Mouse (Mus musculus) intestine, embryonic 15.5 days (tissue): ENCODE results near the gene Nhej1. TPM values are rescaled to one million over a fixed set of nuclear protein-coding genes. Genes with fewer than 3 reads are reported as not detected.

Experiments used
- ATAC-seq: fragments of 200-750 bp; cut with Nextera tagmentation; 2 replicates; pipeline ENCODE4 v1.8.0; 2017; ENCODE audit warnings: moderate TSS enrichment, moderate library complexity
- H3K27ac ChIP-seq: fragments of 300-500 bp; sonication (generic); 2 replicates; pipeline ENCODE4 v1.5.1; 2015; ENCODE audit warnings: mild to moderate bottlenecking, inconsistent platforms
- H3K27me3 ChIP-seq: fragments of 300-500 bp; sonication (generic); replicated peaks from 2 replicates; pipeline ENCODE4 v1.6.1; 2015; ENCODE audit warnings: inconsistent platforms
- H3K36me3 ChIP-seq: fragments of 300-500 bp; sonication (generic); 2 replicates; pipeline ENCODE4 v1.6.1; 2015; ENCODE audit warnings: inconsistent platforms
- H3K4me1 ChIP-seq: fragments of 300-500 bp; sonication (generic); replicated peaks from 2 replicates; pipeline ENCODE4 v1.6.1; 2015; ENCODE audit warnings: inconsistent platforms
- H3K4me2 ChIP-seq: fragments of 300-500 bp; sonication (generic); replicated peaks from 2 replicates; pipeline ENCODE4 v1.6.1; 2015; ENCODE audit warnings: mild to moderate bottlenecking, inconsistent platforms
- H3K4me3 ChIP-seq: fragments of 300-500 bp; sonication (generic); replicated peaks from 2 replicates; pipeline ENCODE4 v1.5.1; 2015; ENCODE audit warnings: inconsistent platforms
- H3K9ac ChIP-seq: fragments of 300-500 bp; sonication (generic); 2 replicates; pipeline ENCODE4 v1.6.1; 2015; ENCODE audit warnings: inconsistent platforms
- H3K9me3 ChIP-seq: fragments of 300-500 bp; sonication (generic); 2 replicates; pipeline ENCODE4 v1.6.1; 2016; ENCODE audit warnings: inconsistent platforms
- WGBS: fragments of 180-500 bp; shearing (Covaris S2); methylation state at CpG from one replicate; pipeline ENCODE4 v1.1.7; 2015; 5-methylcytosine and 5-hydroxymethylcytosine counted together
- polyA plus RNA-seq: library from polyadenylated mRNA; unstranded; fragments of >200 nt; fragmentation: Nextera tagmentation; extraction: Ambion mirVana; gene quantifications from 2 replicates; pipeline ENCODE4 v1.2.1, GENCODE M21; 2015

Gene Nhej1
- polyA plus RNA-seq, 1 experiment from 2014 or later = 8.7 TPM

DNA sequence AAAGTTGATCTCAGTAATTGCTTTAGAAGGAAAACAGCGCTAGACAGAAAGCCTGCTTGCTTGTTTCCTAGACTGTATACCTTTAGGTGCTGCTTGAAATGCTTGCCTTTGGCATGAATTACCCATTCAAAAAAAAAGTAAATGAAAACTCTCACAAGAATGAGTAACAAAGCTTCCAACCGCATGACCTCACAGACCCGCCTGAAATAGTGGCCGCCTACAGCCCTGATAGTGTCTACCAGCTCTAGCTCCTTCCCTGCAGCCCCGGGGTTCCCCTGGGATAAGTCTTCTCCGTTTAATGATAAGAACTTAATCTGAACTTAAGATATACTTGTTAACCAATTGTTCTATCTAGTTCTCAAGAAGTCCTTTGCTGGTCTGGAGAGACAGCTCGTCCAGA lies 73.6 kb downstream of the Nhej1 start:
- 56% methylated on average over 7 of the region's 7 CpGs for WGBS
- no peaks in the 10 kb centered on the region for H3K36me3 ChIP-seq
- no peak overlapping the region for H3K4me2 ChIP-seq
- no peak overlapping the region for H3K27ac ChIP-seq
- no peaks in the 10 kb centered on the region for H3K27me3 ChIP-seq
- peaks cover 5% of the 10 kb centered on the region; the same call in 1 of the 2 replicates for H3K4me1 ChIP-seq
- H3K9me3 ChIP-seq = no peaks in the 10 kb centered on the region
- no peak for ATAC-seq
- no peak overlapping the region for H3K9ac ChIP-seq
- H3K4me3 ChIP-seq = no peak overlapping the region

DNA sequence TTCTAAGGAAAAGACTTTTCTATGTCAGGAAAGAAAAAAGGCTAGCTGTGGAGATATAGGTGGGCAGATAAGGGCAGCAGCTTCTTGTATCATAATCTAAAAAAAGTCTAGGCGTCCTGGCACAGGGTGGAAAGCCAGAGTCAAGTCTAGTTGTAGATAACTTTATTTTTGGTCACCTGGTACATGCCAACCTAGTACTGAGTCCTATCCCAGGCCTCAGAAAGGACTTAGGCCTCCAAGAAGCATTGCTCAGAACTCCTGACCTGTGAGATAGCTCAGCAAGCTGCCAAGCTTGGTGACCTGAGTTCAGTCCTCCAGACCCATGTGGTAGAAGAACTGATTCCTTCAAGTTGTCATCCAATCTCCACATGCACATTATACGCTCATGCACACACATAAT lies 76.4 kb downstream of the Nhej1 start:
- no peak overlapping the region for H3K27ac ChIP-seq
- H3K4me3 ChIP-seq = no peak overlapping the region
- no peak overlapping the region for H3K4me2 ChIP-seq
- no peak overlapping the region for H3K9ac ChIP-seq
- peaks cover 5% of the 10 kb centered on the region; the same call in 1 of the 2 replicates for H3K4me1 ChIP-seq
- no peaks in the 10 kb centered on the region for H3K36me3 ChIP-seq
- H3K27me3 ChIP-seq = no peaks in the 10 kb centered on the region
- no peaks in the 10 kb centered on the region for H3K9me3 ChIP-seq
- WGBS = 77% methylated on average over 2 of the region's 2 CpGs
- no peak for ATAC-seq

DNA sequence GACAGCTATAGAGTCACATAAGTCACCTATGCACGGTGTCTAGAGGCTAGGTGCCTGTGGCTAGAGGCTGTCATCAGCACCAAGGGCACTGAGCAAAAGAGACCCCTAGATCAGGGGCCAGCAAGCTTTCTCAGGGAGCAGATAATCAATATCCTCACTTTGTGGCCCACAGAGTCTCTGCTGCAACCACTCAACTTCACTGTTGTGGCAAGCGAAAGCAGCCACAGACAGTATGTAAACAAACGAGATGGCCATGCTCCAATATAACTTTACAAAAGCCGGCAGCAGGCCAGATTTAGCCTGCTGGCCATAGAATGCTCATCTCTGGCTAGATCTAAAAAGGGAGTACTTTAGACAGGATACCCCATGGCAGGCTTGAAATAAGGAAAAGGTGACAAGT lies 77.0 kb downstream of the Nhej1 start:
- no peak for ATAC-seq
- Histone ChIP-seq H3K9ac (no peak overlapping the region), H3K27me3 (no peaks in the 10 kb centered on the region), H3K27ac (no peak overlapping the region), H3K4me2 (no peak overlapping the region), H3K4me3 (no peak overlapping the region), H3K9me3 (no peaks in the 10 kb centered on the region), H3K4me1 (peaks cover 5% of the 10 kb centered on the region; the same call in 1 of the 2 replicates), H3K36me3 (no peaks in the 10 kb centered on the region)
- 28% methylated on average over 4 of the region's 4 CpGs for WGBS

DNA sequence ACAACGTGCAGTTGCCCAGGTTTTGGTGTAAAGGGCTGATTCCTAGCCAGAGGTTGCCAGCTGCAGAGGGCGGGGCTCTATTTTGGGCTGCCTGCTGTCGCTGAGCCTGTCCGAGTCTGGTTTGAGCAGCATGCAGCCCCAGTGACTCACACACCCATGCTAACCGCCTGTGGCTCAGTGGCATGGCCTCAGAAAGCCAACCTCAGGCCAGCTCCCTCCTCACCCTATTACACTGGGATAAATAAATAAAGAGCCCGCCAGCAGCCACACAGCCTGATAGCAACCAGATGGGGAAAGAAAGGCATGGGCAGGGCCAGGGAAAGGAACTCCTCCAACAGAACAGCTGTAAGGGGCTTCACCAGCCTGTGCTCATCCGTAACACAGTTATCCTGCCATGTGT lies 84.6 kb downstream of the Nhej1 start:
- peak; percentile 23; the same call in 1 of the 2 replicates for ATAC-seq
- WGBS = 25% methylated on average over 7 of the region's 7 CpGs
- H3K4me1 ChIP-seq = no peaks in the 10 kb centered on the region

DNA sequence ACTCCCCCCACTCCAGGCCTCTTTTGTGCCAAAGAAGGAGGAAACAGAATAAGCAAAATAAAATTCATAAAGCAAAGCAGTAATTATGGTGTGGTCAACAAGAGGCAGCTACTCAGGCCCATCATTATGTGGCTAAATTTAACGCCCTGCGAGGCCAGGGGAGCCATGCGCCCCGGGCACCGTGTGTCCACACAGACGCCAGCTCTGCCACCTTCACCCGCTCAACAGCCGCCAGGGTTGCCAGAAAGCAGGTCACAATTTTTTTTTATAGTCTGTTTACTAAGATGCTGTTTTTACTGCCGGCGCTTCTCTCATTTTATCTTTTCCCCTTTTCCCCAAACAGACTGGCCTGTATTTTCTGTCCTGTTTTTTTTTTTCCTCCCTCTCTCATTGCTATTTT lies 93.0 kb downstream of the Nhej1 start:
- H3K9ac ChIP-seq = no peak overlapping the region
- H3K4me2 ChIP-seq = no peak overlapping the region
- no peak for ATAC-seq
- H3K27me3 ChIP-seq = no peaks in the 10 kb centered on the region
- H3K9me3 ChIP-seq = no peaks in the 10 kb centered on the region
- no peak overlapping the region for H3K27ac ChIP-seq
- no peaks in the 10 kb centered on the region for H3K36me3 ChIP-seq
- WGBS = 79% methylated on average over 10 of the region's 10 CpGs
- no peaks in the 10 kb centered on the region for H3K4me1 ChIP-seq
- H3K4me3 ChIP-seq = no peak overlapping the region

More for the DNA sequence above, 84.6 kb downstream of the Nhej1 start:
- no peak overlapping the region for H3K27ac ChIP-seq
- no peak overlapping the region for H3K9ac ChIP-seq
- H3K36me3 ChIP-seq = no peaks in the 10 kb centered on the region
- H3K9me3 ChIP-seq = no peaks in the 10 kb centered on the region
- no peak overlapping the region for H3K4me2 ChIP-seq
- H3K27me3 ChIP-seq = no peaks in the 10 kb centered on the region
- no peak overlapping the region for H3K4me3 ChIP-seq

DNA sequence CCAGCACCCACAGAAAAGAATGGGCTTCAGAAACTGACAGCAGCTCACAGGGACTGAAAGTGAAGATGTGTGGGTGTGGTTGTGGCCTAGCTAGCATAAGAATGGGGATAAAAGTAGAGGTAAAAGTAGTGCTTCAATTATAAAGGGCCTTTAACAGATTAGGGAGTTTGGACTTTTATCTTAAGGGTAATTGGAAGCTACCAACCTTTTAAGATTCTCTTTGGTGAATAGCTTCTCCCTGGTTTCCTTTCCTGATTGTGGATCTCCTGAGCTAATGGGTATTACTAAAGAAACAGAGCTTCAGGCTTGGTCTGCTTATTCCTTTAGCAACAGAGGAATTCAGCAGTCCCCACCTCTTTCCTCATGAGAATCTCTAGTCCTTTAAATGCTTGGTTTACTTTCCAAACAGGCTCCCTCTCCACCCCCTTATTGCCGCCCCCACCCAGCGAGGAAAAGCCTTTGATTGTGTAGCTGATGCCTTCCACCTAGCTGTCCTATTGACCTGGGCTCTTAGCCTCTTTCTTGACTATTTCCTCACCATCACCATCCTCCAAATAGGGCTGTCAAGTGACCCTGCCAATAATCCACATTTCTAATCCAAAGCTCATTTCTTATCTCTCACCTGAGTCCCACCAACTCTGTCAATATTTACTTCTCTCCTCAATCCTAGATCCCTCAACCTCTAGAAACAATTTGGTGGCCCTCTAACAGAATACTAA lies 97.8 kb downstream of the Nhej1 start:
- peaks cover 8% of the 10 kb centered on the region; the same call in 1 of the 2 replicates for H3K4me1 ChIP-seq
- no peak overlapping the region for H3K27ac ChIP-seq
- no peaks in the 10 kb centered on the region for H3K36me3 ChIP-seq
- H3K4me2 ChIP-seq = no peak overlapping the region
- no peak overlapping the region for H3K4me3 ChIP-seq
- H3K9ac ChIP-seq = no peak overlapping the region
- 36% methylated on average over 2 of the region's 2 CpGs for WGBS
- peak; percentile 63; the same call in 1 of the 2 replicates for ATAC-seq
- no peaks in the 10 kb centered on the region for H3K9me3 ChIP-seq
- no peaks in the 10 kb centered on the region for H3K27me3 ChIP-seq

DNA sequence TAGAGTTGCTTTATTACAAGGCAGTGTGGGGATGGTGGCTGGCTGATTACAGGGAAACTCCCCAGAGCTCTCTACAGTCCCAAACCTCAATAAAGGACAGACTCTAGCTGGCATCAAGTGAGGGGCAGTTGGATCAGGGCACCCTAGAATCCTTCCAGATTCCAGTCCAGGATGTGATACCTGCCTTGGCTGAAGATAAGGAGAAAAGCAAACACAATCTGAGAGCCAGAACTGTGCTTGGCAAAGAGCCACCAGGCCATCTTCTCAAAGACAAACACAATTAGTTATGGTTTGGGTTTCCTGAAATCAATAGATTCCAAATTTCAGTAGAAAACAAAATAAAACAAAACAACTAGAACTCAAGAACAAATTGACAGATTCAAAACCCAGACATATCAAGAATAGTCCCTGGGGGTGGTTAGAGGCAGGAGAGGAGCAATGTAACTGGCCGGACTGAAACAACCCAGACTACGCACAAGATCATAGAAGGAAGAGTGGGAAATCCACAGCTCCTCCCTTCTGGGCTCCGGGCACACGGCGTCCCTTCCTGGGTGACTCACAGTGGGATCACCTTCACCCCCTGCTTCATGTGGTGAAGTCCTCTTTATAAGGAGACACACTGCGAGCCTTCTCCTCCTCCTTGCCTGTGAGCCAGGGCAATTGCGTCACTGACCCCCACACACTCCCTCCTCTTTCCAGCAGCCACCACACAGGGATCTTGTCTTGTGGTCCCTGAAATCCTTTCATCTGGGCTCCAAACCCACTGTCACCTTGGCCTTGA lies 100.4 kb downstream of the Nhej1 start:
- Histone ChIP-seq H3K9ac (no peak overlapping the region), H3K27me3 (no peaks in the 10 kb centered on the region), H3K27ac (peak overlapping the region; percentile 36; the same call in 1 of the 2 replicates), H3K4me3 (no peak overlapping the region), H3K9me3 (no peaks in the 10 kb centered on the region), H3K36me3 (no peaks in the 10 kb centered on the region), H3K4me2 (peak overlapping the region; percentile 22; the same call in 1 of the 2 replicates), H3K4me1 (peaks cover 8% of the 10 kb centered on the region; the same call in 1 of the 2 replicates)
- peak; percentile 57 for ATAC-seq
- 56% methylated on average over 7 of the region's 7 CpGs for WGBS

DNA sequence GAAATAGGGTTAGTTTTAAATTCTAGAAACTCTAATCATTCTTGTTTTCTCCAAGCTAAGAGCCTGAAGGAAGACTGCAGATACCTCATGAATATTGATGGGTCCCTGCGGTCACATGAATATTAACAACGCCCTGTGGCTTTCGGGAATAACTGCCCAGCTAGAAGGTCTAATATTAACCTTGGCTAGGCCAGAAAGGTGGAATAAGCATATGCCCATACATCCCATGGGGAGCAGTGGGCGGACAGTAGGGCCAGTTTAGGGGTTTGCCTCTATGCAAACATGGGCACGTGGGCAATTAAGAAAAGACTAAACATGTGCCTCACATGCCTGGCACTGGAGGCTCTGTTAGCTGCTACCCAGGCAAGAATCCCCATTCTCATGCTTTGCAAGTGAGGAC lies 102.8 kb downstream of the Nhej1 start:
- Histone ChIP-seq H3K4me3 (no peak overlapping the region), H3K9me3 (no peaks in the 10 kb centered on the region), H3K27ac (no peak overlapping the region), H3K36me3 (no peaks in the 10 kb centered on the region), H3K4me1 (peaks cover 8% of the 10 kb centered on the region; the same call in 1 of the 2 replicates), H3K27me3 (no peaks in the 10 kb centered on the region), H3K4me2 (no peak overlapping the region), H3K9ac (no peak overlapping the region)
- 71% methylated on average over 5 of the region's 5 CpGs for WGBS
- no peak for ATAC-seq

DNA sequence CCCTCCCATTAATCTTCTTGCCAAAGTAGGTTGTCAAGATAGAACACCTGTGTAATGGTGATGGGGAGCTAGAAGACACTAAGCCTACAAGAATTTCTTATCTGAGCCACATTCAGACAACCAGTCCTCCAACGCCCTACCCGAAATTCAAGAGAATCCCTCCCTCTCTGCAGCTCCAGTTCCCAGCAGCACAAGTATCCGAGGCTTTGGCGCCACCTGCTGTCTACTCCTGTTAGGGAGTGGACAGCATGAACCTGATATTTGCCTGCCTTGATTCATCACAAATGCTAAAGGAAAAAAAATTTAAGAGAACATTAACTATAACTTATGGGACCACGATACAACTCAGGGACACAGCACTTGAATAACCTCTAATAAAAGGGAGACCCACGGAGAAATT lies 108.2 kb downstream of the Nhej1 start:
- Histone ChIP-seq H3K27ac (no peak overlapping the region), H3K4me1 (peaks cover 26% of the 10 kb centered on the region), H3K36me3 (no peaks in the 10 kb centered on the region), H3K9me3 (no peaks in the 10 kb centered on the region), H3K9ac (no peak overlapping the region), H3K27me3 (no peaks in the 10 kb centered on the region), H3K4me3 (no peak overlapping the region), H3K4me2 (0 out of 2 replicates have a peak overlapping the region, but pooled peaks have one; percentile 45)
- ATAC-seq = peak; percentile 58
- 3% methylated on average over 6 of the region's 6 CpGs for WGBS

DNA sequence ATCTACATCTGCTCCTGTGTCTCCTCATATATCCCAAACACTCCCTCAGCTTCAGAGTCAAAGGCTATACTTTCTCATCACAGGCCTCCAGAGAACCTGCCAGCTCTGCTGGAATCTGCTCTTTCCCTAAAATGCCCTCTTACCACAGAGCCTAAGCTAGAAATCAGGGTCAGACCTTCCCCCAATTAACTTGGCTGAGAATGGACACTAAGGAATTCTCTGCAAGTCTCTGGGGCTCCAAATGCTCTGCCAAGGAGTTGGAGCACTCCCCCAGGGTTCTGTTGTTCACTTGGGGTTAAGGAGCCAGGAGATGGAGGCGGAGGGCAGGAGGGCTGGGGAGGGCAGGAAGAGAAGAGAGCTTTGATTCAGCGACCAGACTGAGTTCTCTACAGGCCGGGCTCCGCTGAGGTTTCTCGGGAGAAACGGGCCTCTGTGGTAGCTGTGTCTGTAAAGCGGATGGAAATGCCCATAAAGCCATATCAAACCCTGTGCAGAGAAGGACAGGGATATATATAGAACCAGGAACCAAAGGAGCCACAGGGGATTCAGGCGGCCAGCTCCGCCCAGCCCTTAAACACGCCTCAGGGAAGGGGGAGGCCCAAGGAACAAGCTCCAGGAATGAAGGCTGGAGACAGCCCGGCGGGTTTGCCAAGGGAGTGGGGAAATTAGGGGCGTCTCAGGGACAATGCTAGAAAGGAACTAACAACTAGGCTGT lies 109.3 kb downstream of the Nhej1 start:
- no peak overlapping the region for H3K9ac ChIP-seq
- H3K36me3 ChIP-seq = no peaks in the 10 kb centered on the region
- H3K27me3 ChIP-seq = no peaks in the 10 kb centered on the region
- peak overlapping the region; percentile 45 for H3K4me2 ChIP-seq
- no peaks in the 10 kb centered on the region for H3K9me3 ChIP-seq
- no peak overlapping the region for H3K4me3 ChIP-seq
- H3K27ac ChIP-seq = peak overlapping the region; percentile 40; the same call in 1 of the 2 replicates
- H3K4me1 ChIP-seq = peaks cover 26% of the 10 kb centered on the region
- WGBS = 18% methylated on average over 13 of the region's 13 CpGs
- peak; percentile 76 for ATAC-seq

DNA sequence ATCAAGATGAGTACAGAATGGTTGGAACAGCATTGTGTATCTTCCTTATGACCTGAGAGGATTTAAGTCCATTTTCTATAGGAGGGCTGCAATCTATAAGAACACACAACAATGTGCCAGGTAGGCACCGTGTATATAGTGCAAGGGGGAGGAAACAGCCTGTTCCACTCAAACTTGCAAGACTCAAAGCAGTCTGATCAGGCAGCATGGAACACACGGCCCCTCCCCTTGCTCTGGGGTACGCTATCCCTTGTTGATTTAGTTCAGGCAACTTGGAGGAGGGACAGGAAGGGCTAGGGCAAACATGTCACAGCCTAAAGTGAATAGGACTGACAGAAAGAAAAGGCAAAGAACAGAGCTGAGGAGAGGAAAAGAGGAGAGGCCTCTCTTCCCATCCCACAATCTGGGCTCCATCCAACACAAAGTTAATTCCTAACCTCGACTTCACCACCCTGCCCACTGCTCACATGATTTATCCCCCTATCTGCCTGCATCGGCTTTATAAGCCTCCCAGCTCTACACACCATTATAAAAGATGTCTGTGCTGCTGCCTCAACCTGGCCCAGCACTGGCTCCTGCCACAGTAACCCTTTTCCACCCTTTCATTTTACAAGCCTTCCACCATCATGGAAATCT lies 110.7 kb downstream of the Nhej1 start:
- Histone ChIP-seq H3K27me3 (no peaks in the 10 kb centered on the region), H3K9ac (no peak overlapping the region), H3K36me3 (no peaks in the 10 kb centered on the region), H3K4me2 (no peak overlapping the region), H3K27ac (peak overlapping the region; percentile 54; the same call in 1 of the 2 replicates), H3K4me1 (peaks cover 31% of the 10 kb centered on the region), H3K9me3 (no peaks in the 10 kb centered on the region), H3K4me3 (no peak overlapping the region)
- WGBS = 16% methylated on average over 5 of the region's 5 CpGs
- peak; percentile 42 for ATAC-seq

DNA sequence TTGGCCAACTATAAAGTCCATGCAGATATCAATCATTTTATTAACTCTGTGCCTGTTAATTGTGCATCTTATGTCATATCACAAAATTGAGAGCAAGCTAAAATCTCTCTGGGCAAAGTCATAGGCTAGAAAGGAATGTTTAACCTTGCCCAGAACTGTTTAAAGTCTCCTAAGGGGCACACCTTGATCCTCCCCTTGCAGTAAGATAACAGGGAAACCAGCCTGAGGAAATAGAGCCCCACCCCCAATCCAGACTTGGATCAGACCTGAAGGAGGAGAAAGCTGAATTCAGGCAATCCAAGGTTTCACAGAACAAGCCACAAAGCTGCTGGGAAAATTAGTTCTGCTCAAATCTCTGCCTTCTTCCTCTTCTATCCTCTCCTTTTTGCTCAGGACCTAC lies 114.2 kb downstream of the Nhej1 start:
- H3K9me3 ChIP-seq = no peaks in the 10 kb centered on the region
- H3K4me2 ChIP-seq = no peak overlapping the region
- H3K4me3 ChIP-seq = no peak overlapping the region
- no peak overlapping the region for H3K27ac ChIP-seq
- no peak overlapping the region for H3K9ac ChIP-seq
- ATAC-seq = peak; percentile 54; the same call in 1 of the 2 replicates
- H3K36me3 ChIP-seq = no peaks in the 10 kb centered on the region
- no peaks in the 10 kb centered on the region for H3K27me3 ChIP-seq
- peaks cover 25% of the 10 kb centered on the region for H3K4me1 ChIP-seq
